Mouse (Mus musculus): ENCODE measurements around the gene Prkaa2.

DNA sequence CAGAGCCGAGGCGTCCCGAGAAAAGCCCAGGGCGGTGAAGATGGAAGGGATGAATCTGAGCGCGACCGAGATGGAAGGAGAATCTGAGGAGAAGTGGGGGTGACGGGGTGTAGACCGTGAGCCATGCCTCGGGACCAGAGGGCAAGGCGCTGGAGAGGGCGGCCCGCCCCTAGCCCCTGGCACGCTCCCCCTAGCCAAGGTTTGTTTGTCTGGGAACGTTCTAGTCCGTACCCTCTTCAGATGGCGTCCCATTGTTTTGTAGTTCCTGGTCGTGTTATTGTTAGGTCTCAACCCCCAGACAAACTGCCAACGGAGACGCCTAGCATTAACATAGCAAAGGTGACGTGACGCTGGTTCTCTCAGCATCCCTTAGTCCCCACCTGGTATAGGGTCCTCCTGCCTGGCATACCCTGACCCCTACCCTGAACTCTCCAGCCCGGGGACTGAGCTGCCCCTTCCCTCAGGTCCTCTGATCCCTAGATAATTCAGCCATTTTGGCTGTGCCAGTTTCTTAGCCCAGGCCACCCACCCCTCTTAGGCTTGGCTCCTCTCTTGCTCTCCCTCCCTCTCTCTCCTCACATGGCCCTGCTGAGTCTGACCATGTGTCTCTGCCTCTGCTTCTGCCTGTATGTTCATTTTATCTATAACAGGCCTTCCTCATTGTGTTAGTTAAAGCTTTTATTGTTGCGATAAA is 447 bp upstream of the Prkaa2 start:
- TF ChIP-seq CTCF (IDR thresholded peaks at IDR 0.05; ENCODE audit: control insufficient read depth, insufficient read depth, insufficient read length) (no peak), USF1 (IDR thresholded peaks at IDR 0.05; ENCODE audit: low read depth) (no peak), MAX (IDR thresholded peaks at IDR 0.05) (no peak), MYOD1 (IDR thresholded peaks at IDR 0.05; ENCODE audit: control insufficient read depth, insufficient read length, low read depth) (no peak)

Data from C2C12 (cell line).